Mouse (Mus musculus) forebrain, embryonic 15.5 days (tissue): ENCODE measurements at regions not wholly inside any gene's neighbourhood (a gene's known extent, or its start where the extent isn't known, plus 50 kb on each side); places are given as distances from the start of the nearest gene placed in this dataset.

Source experiments
- ATAC-seq: fragments of 200-750 bp; cut with Nextera tagmentation; replicated peaks from 2 replicates; pipeline ENCODE4 v1.8.0; 2017; ENCODE audit warnings: mild to moderate bottlenecking, moderate TSS enrichment, moderate library complexity
- H3K27ac ChIP-seq: fragments of 300-500 bp; sonication (generic); replicated peaks from 2 replicates; pipeline ENCODE4 v1.5.1; 2015; ENCODE audit warnings: mild to moderate bottlenecking, inconsistent platforms
- H3K27me3 ChIP-seq: fragments of 300-500 bp; sonication (generic); 2 replicates; pipeline ENCODE4 v1.6.1; 2015; ENCODE audit warnings: inconsistent platforms
- H3K36me3 ChIP-seq: fragments of 300-500 bp; sonication (generic); 2 replicates; pipeline ENCODE4 v1.6.1; 2015; ENCODE audit warnings: mild to moderate bottlenecking, inconsistent platforms
- H3K4me1 ChIP-seq: fragments of 300-500 bp; sonication (generic); 2 replicates; pipeline ENCODE4 v1.6.1; 2015; ENCODE audit warnings: inconsistent platforms
- H3K4me2 ChIP-seq: fragments of 300-500 bp; sonication (generic); replicated peaks from 2 replicates; pipeline ENCODE4 v1.6.1; 2015; ENCODE audit warnings: mild to moderate bottlenecking, inconsistent platforms
- H3K4me3 ChIP-seq: fragments of 300-500 bp; sonication (generic); 2 replicates; pipeline ENCODE4 v1.5.1; 2015; ENCODE audit warnings: mild to moderate bottlenecking, inconsistent platforms
- H3K9ac ChIP-seq: fragments of 300-500 bp; sonication (generic); replicated peaks from 2 replicates; pipeline ENCODE4 v1.6.1; 2015; ENCODE audit warnings: mild to moderate bottlenecking, inconsistent platforms
- H3K9me3 ChIP-seq: fragments of 300-500 bp; sonication (generic); 2 replicates; pipeline ENCODE4 v1.6.1; 2016; ENCODE audit warnings: inconsistent platforms
- WGBS: fragments of 180-500 bp; shearing (Covaris S2); methylation state at CpG from one replicate; pipeline ENCODE4 v1.1.7; 2015; ENCODE audit warnings: mixed read lengths; 5-methylcytosine and 5-hydroxymethylcytosine counted together

GRCm38 (mm10) chr14:12938638-12939293 lies 115.9 kb upstream of the Cadps start:
- no peak overlapping the region for H3K4me2 ChIP-seq
- 79% methylated on average over 4 of the region's 4 CpGs for WGBS
- no peak overlapping the region for H3K27ac ChIP-seq
- no peak overlapping the region for H3K4me3 ChIP-seq
- no peaks in the 10 kb centered on the region for H3K27me3 ChIP-seq
- no peaks in the 10 kb centered on the region for H3K9me3 ChIP-seq
- ATAC-seq: no peak
- H3K4me1 ChIP-seq: no peaks in the 10 kb centered on the region
- no peak overlapping the region for H3K9ac ChIP-seq
- no peaks in the 10 kb centered on the region for H3K36me3 ChIP-seq

DNA sequence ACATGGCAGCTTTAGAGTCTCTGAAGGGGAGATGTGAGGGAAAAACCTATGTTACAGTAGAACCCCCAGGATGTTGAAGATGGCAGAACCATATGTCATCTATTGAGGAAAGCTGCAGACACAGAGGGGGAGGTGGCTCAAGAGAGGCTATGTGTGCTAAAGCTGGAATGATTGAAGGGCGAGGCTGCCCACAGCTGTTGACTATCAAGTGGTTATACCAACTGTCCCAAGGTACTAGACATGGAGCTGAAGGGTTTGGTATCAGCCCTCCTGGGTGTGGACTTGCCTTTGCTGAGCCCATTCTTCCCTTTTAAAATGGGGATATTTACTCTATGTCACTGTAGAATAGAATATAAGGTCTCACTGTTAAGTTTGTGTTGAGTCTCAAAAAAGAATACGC lies 113.5 kb upstream of the Cadps start:
- H3K4me2 ChIP-seq: no peak overlapping the region
- H3K4me1 ChIP-seq: 0 out of 2 replicates have a peak, but pooled peaks cover 3% of the 10 kb centered on the region
- H3K9ac ChIP-seq: no peak overlapping the region
- WGBS: 97% methylated on average over 2 of the region's 2 CpGs
- H3K36me3 ChIP-seq: no peaks in the 10 kb centered on the region
- H3K27ac ChIP-seq: no peak overlapping the region
- H3K27me3 ChIP-seq: no peaks in the 10 kb centered on the region
- no peaks in the 10 kb centered on the region for H3K9me3 ChIP-seq
- H3K4me3 ChIP-seq: no peak overlapping the region
- no peak for ATAC-seq

DNA sequence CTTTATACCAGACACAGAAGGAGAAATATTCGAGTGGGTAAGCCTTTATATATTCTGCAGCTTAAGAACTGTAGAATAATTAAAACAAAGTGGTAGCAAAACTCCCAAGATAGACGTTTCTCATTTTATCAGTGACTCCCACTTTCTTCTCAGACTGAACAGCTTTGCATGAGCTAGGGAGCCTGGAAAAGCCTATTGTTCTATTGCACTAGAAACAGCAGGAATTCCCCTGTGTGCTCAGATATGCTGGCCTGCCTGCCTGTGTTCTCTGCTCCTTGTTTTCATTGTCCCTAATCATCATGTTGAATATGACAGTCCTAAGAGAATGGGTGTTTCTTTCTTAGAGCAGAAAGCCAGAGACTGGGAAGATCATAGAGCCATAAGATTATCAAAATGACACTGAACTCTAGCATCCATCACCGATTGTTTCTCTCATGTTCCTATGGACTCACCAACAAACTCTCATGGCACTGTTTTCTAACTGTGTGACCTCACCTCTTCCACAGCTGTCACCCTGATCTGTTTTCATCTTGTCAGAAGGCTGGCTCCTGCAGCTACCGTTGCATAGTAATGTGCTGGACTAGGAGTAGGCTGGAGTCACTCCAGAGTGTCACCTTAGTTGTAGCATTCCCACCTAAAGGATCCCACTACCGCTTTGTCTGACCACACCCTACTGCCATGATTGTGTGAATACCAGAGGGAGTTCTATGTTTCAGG lies 108.9 kb upstream of the Cadps start:
- no peak overlapping the region for H3K4me3 ChIP-seq
- H3K4me1 ChIP-seq: 0 out of 2 replicates have a peak, but pooled peaks cover 3% of the 10 kb centered on the region
- H3K9me3 ChIP-seq: no peaks in the 10 kb centered on the region
- no peaks in the 10 kb centered on the region for H3K27me3 ChIP-seq
- no peak overlapping the region for H3K9ac ChIP-seq
- no peak overlapping the region for H3K4me2 ChIP-seq
- no peak overlapping the region for H3K27ac ChIP-seq
- H3K36me3 ChIP-seq: no peaks in the 10 kb centered on the region
- WGBS: 51% methylated on average over 5 of the region's 5 CpGs
- ATAC-seq: no peak

DNA sequence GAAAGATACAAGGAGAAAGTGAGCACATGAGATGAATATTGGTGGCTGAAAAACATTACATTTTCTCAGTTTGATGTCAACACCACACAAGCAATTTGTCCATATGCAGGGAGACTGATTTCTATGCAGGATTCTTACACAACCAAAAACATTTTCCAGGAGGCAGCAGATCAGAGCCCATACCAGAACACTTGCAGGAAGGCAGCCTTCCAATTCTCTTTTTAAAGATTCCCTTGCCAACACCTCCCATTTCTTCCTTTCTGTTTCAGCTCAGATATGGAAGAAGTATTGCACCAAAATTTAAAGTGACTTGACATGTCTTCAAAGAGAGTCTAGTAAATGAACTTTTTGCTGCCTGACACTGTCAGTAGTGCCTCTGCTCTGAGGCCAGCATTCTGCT lies 100.7 kb upstream of the Cadps start:
- Histone ChIP-seq H3K27me3 (no peaks in the 10 kb centered on the region), H3K9me3 (no peaks in the 10 kb centered on the region), H3K36me3 (no peaks in the 10 kb centered on the region), H3K27ac (no peak overlapping the region), H3K4me1 (no peaks in the 10 kb centered on the region), H3K4me3 (no peak overlapping the region), H3K9ac (no peak overlapping the region), H3K4me2 (no peak overlapping the region)
- ATAC-seq: no peak

GRCm38 (mm10) chr14:12915431-12915830 lies 92.6 kb upstream of the Cadps start:
- Histone ChIP-seq H3K4me3 (no peak overlapping the region), H3K9ac (no peak overlapping the region), H3K4me1 (no peaks in the 10 kb centered on the region), H3K36me3 (no peaks in the 10 kb centered on the region), H3K27ac (no peak overlapping the region), H3K9me3 (no peaks in the 10 kb centered on the region), H3K27me3 (no peaks in the 10 kb centered on the region), H3K4me2 (no peak overlapping the region)
- 90% methylated on average over 2 of the region's 2 CpGs for WGBS
- ATAC-seq: no peak

GRCm38 (mm10) chr14:12913956-12914355 lies 91.1 kb upstream of the Cadps start:
- WGBS: 30% methylated on average over 2 of the region's 2 CpGs
- no peak overlapping the region for H3K27ac ChIP-seq
- no peaks in the 10 kb centered on the region for H3K9me3 ChIP-seq
- H3K4me1 ChIP-seq: no peaks in the 10 kb centered on the region
- no peak overlapping the region for H3K9ac ChIP-seq
- H3K27me3 ChIP-seq: no peaks in the 10 kb centered on the region
- ATAC-seq: no peak
- no peaks in the 10 kb centered on the region for H3K36me3 ChIP-seq
- H3K4me2 ChIP-seq: no peak overlapping the region
- H3K4me3 ChIP-seq: no peak overlapping the region

DNA sequence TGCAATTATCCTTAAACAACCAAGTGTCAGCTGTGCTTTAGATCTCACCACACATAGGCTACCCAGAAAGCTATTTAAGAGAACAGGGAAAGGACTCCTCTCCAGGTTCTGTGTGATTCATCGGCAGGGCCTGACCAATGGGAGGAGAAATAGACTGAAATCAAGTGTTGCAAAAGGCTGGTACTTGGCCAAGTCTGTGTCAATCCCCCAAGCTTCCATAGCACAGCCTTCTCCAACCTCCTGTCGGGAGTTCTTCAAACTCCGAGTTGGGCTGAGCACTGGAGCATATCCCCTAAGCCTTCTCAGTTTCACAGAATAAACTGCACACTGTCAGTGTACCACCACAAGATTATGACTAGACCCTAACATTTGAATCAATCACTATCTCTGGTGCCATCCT lies 90.5 kb upstream of the Cadps start:
- Histone ChIP-seq H3K4me2 (no peak overlapping the region), H3K27ac (no peak overlapping the region), H3K27me3 (no peaks in the 10 kb centered on the region), H3K4me1 (no peaks in the 10 kb centered on the region), H3K36me3 (no peaks in the 10 kb centered on the region), H3K9me3 (no peaks in the 10 kb centered on the region), H3K9ac (no peak overlapping the region), H3K4me3 (no peak overlapping the region)
- 80% methylated on average over 3 of the region's 3 CpGs for WGBS
- ATAC-seq: no peak

GRCm38 (mm10) chr14:12877337-12877662 lies 54.4 kb upstream of the Cadps start:
- Histone ChIP-seq H3K27ac (peak overlapping the region; percentile 50), H3K4me3 (no peak overlapping the region), H3K9me3 (no peaks in the 10 kb centered on the region), H3K4me1 (peaks cover 7% of the 10 kb centered on the region), H3K4me2 (no peak overlapping the region), H3K27me3 (no peaks in the 10 kb centered on the region), H3K36me3 (no peaks in the 10 kb centered on the region), H3K9ac (no peak overlapping the region)
- ATAC-seq: peak; percentile 62

GRCm38 (mm10) chr14:12876417-12877336 lies 53.8 kb upstream of the Cadps start:
- no peaks in the 10 kb centered on the region for H3K36me3 ChIP-seq
- no peak overlapping the region for H3K9ac ChIP-seq
- no peaks in the 10 kb centered on the region for H3K27me3 ChIP-seq
- H3K4me2 ChIP-seq: 0 out of 2 replicates have a peak overlapping the region, but pooled peaks have one; percentile 0
- H3K4me3 ChIP-seq: no peak overlapping the region
- no peaks in the 10 kb centered on the region for H3K9me3 ChIP-seq
- peak; percentile 95 for ATAC-seq
- peak overlapping the region; percentile 50 for H3K27ac ChIP-seq
- WGBS: 36% methylated on average over 10 of the region's 10 CpGs
- peaks cover 7% of the 10 kb centered on the region for H3K4me1 ChIP-seq
